Mouse (Mus musculus): ENCODE measurements at regions not wholly inside any gene's neighbourhood (a gene's known extent, or its start where the extent isn't known, plus 50 kb on each side); places are given as distances from the start of the nearest gene placed in this dataset.
"Not testable (repeated sequence)": the region's sequence is repeated elsewhere in the genome, so short reads cannot be mapped to it uniquely, and the experiment has no call there.

DNA sequence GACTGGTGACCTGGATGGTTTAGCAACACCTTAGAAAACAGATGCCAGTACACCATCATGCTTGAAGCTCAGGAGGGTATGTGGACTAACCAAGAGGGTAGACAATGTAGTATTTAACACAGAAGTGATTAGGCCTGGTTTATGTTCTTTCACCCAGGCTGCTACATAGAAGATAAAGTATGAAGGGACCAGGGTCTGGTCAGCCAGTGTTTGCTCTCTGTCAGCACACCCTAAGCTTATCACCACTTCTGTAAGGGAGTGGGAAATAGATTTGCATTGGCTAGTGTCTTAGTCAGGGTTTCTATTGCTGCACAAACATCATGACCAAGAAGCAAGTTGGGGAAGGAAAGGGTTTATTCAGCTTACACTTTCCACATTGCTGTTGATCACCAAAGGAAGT is 133.9 kb upstream of the Tas2r119 start:
- intact Hi-C loops (cut with DNase I): no loop called here
- DNase-seq: no peak

DNA sequence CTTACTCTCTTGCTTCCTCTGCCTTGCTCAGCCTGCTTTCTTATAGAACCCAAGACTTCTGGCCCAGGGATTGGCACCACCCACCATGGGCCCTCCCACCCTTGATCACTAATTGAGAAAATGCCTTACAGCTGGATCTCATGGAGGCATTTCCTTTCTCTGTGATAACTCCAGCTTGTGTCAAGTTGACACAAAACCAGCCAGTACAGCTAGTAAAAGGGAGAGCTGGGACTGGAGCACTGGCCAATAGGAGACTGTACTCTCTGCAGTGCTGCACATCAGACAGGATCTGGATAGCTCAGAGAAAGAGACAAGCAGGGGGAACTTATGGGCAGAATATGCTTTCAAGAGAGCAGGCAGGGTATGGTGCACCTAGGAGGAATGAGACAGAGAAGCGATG is 133.4 kb upstream of the Tas2r119 start:
- intact Hi-C loops (cut with DNase I); DNase-seq: not testable (repeated sequence)

DNA sequence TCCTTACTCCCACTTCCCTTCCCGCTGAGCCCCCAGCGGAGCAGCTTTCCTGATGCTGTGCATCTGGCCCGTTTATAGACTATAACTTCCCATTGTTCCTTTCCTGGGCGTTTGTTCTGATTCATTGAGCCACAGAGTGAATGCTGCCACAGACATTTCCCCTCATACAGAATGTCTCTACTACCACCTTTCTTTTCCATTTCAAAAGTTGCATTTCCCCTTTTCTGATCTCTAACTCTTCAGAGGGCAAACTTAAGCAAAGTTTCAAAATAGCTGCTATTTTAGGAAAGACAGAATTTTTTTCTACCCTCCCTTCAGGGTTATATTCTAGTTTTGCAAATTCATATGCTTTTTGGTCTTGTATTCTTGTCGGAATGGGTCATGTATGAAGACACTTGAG is 128.3 kb upstream of the Tas2r119 start:
- intact Hi-C loops (cut with DNase I): no loop called here
- DNase-seq: no peak

DNA sequence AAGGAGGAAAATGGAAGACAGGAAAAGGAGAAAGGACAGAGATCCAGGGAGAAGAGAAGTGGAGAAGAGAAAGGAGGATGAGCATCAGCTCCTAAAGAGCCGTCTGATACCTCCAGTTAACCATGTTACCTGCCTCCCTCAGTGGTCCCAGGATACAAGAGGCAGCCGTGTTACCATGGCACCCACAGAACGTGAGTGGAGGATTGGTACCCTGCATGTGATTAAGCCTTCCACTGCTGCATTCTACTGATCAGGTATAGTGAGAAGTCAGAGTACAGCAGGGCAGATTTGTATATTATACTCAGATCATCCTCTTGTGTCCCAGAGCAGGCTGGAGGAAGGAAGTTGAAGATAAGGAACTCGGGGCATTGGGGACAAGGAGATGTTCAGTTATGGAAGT is 115.5 kb upstream of the Tas2r119 start:
- intact Hi-C loops (cut with DNase I): no loop called here
- no peak for DNase-seq

DNA sequence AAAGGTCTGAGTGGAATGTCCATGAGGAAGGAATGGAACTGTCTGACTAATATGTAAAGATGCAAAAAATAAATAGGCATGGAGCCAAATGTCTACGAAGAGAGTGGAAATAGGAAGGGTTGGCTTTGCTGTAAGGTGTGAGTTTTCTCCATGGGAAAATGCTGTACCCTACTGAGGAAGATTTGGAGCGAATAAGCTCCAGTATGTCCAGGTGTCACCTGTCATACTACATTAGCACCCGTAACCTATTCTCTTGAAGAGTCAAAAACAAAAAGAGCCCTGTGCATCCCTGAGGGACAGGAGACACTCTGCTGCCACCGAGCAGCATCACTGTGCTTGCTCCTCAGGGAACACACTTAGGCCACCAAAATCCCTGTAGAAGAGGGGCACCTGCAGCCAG is 95.0 kb upstream of the Tas2r119 start:
- no peak for DNase-seq
- intact Hi-C loops (cut with DNase I): no loop called here

DNA sequence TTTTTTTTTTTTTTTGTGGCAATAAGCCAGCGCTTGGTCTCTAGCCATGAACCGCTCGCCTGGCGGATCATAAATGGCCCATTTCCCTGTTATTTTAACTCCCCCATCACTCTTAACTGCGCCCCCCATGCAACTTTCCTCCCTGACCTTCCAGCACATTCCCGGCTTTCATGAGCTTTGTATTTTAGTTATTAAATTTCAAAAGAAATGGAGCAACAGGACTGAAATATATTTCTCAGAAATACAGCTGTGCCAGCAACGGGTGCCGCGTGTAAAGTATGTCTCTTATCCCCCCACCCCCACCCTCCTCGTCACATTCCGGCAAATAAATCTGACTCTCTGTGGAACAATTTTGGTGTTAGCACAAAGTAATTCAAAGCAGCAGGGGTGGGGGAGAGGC is 83.2 kb upstream of the Tas2r119 start:
- DNase-seq: no peak
- intact Hi-C loops (cut with DNase I): no loop called here

DNA sequence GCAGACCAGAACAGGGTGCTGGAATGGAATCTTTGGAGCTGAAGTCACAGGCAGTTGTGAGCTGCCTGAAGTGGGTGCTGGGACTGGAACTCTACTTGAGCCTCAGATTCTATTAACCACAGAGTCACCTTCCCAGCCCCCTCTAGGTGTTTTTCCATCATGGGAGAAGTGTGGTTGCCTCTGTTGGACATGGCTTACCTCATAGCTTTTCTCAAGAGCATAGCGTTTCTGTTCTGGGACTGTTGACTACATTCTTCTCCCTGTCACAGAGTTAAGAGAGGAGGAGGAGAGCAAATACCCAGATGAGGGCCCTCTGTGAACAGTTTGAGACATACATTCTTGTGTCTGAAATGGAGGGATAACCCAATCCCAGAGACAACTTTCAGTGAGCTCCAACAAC is 81.5 kb upstream of the Tas2r119 start:
- DNase-seq: no peak
- intact Hi-C loops (cut with DNase I): no loop called here

DNA sequence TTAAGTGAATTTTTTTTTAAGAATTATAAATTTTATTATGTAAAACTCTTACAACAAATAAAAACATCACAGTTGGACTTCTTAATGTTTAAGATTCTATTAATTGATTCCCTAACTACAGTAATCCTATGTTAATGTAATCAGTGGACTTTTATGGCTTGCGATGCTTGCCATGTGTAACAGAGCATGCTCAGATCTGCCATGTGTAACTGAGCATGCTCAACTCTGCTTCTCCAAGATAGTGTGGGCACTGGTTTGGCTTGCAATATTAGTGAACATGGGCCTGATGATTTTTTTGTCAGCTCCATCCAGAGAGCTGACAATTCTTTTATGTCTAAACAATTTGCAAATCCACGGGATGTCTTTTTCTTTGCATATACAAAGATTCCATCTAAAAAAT is 66.4 kb upstream of the Tas2r119 start:
- intact Hi-C loops (cut with DNase I): no loop called here
- no peak for DNase-seq

Measured in heart, postnatal 14 days (tissue).